8 mouse cellular contexts compared by ENCODE assay signal in genomic region chr4:132420471-132420870, GRCm38 (mm10). TPM values are rescaled to one million over a fixed set of nuclear protein-coding genes. Genes with fewer than 3 reads are reported as not detected.
DNase-seq lines count a peak whose midpoint lies in the region; ATAC-seq and TF ChIP-seq lines count a peak whose summit lies in the region.

No protein-coding gene starts in this region.

- ATAC-seq in heart, postnatal 0 days (ENCODE audit: insufficient read depth, low read depth): no peak
- ATAC-seq in hindbrain, embryonic 15.5 days (ENCODE audit: low FRiP score, low read depth): no peak
- ATAC-seq in midbrain, embryonic 14.5 days (ENCODE audit: low FRiP score, low TSS enrichment): no peak

- 69% methylated on average over 5 of the region's 5 CpGs for WGBS in heart, postnatal 0 days
- 69% methylated on average over 5 of the region's 5 CpGs for WGBS in hindbrain, embryonic 15.5 days
- 75% methylated on average over 5 of the region's 5 CpGs for WGBS in midbrain, embryonic 14.5 days

- intact Hi-C loops in heart, postnatal 36 days (cut with DNase I): loop anchor here (2.0 to 5.0 kb wide), 2 partner anchors 92 to 148 kb away; partner anchors contain the start of gene Taf12
- intact Hi-C loops in left cerebral cortex, postnatal 4 days (cut with DNase I): no loop called here

- peaks cover 23% of the 10 kb centered on the region; the same call in 1 of the 2 replicates for H3K4me1 ChIP-seq in heart, postnatal 0 days (ENCODE audit: control insufficient read depth, insufficient read depth)
- peaks cover 9% of the 10 kb centered on the region for H3K4me1 ChIP-seq in hindbrain, embryonic 15.5 days (replicated peaks)
- H3K4me1 ChIP-seq in midbrain, embryonic 14.5 days (ENCODE audit: control insufficient read depth, insufficient read depth, low read length): peaks cover 12% of the 10 kb centered on the region; the same call in 1 of the 2 replicates

- no peaks in the 10 kb centered on the region for H3K9me3 ChIP-seq in heart, postnatal 0 days (replicated peaks; ENCODE audit: control insufficient read depth, low read length)
- no peaks in the 10 kb centered on the region for H3K9me3 ChIP-seq in hindbrain, embryonic 15.5 days
- no peaks in the 10 kb centered on the region for H3K9me3 ChIP-seq in midbrain, embryonic 14.5 days (ENCODE audit: control insufficient read depth, low read length)

- peak overlapping the region; percentile 83; the same call in 1 of the 2 replicates for H3K4me3 ChIP-seq in heart, postnatal 0 days (ENCODE audit: low read depth, low read length)
- H3K4me3 ChIP-seq in hindbrain, embryonic 15.5 days: no peak overlapping the region
- H3K4me3 ChIP-seq in midbrain, embryonic 14.5 days (replicated peaks; ENCODE audit: low read depth, low read length): peak overlapping the region; percentile 91; the same call in 1 of the 2 replicates

- no peaks in the 10 kb centered on the region for H3K27me3 ChIP-seq in heart, postnatal 0 days (ENCODE audit: control insufficient read depth, insufficient read depth, low read length)
- no peaks in the 10 kb centered on the region for H3K27me3 ChIP-seq in hindbrain, embryonic 15.5 days
- H3K27me3 ChIP-seq in midbrain, embryonic 14.5 days (ENCODE audit: control insufficient read depth, insufficient read depth, low read length): no peaks in the 10 kb centered on the region

- peak overlapping the region; percentile 97; the same call in 1 of the 2 replicates for H3K27ac ChIP-seq in heart, postnatal 0 days (ENCODE audit: low read depth)
- no peak overlapping the region for H3K27ac ChIP-seq in hindbrain, embryonic 15.5 days (replicated peaks)
- no peak overlapping the region for H3K27ac ChIP-seq in midbrain, embryonic 14.5 days (replicated peaks; ENCODE audit: low read depth, low read length)

- DNase-seq in heart, postnatal 0 days (ENCODE audit: low spot score): no peak
- DNase-seq in heart, postnatal 36 days: no peak
- DNase-seq in Muller cell, postnatal 12 days (ENCODE audit: inconsistent ontology term): peak; percentile 29
- DNase-seq in midbrain, embryonic 14.5 days: no peak
- no peak for DNase-seq in adrenal gland, postnatal 25 days
- DNase-seq in B cell, adult 2 months: no peak
- no peak for DNase-seq in left cerebral cortex, postnatal 4 days

- H3K9ac ChIP-seq in heart, postnatal 0 days (replicated peaks; ENCODE audit: low read depth, low read length): 0 out of 2 replicates have a peak overlapping the region, but pooled peaks have one; percentile 86
- H3K9ac ChIP-seq in hindbrain, embryonic 15.5 days: no peak overlapping the region
- H3K9ac ChIP-seq in midbrain, embryonic 14.5 days (replicated peaks; ENCODE audit: low read length): no peak overlapping the region

- TF ChIP-seq CTCF in heart, postnatal 0 days (IDR thresholded peaks at IDR 0.05; ENCODE audit: low read depth): no peak

- H3K4me2 ChIP-seq in heart, postnatal 0 days (ENCODE audit: low read depth, low read length): peak overlapping the region; percentile 72
- peak overlapping the region; percentile 78 for H3K4me2 ChIP-seq in hindbrain, embryonic 15.5 days
- H3K4me2 ChIP-seq in midbrain, embryonic 14.5 days (ENCODE audit: low read length): peak overlapping the region; percentile 65

- no peaks in the 10 kb centered on the region for H3K36me3 ChIP-seq in heart, postnatal 0 days (replicated peaks; ENCODE audit: control insufficient read depth, insufficient read depth, low read length)
- H3K36me3 ChIP-seq in hindbrain, embryonic 15.5 days: no peaks in the 10 kb centered on the region
- no peaks in the 10 kb centered on the region for H3K36me3 ChIP-seq in midbrain, embryonic 14.5 days (ENCODE audit: control insufficient read depth, insufficient read depth, low read length)

- no peak for TF ChIP-seq EP300 in heart, postnatal 0 days (IDR thresholded peaks at IDR 0.05; ENCODE audit: low read depth)

RNA-seq across cellular contexts. Expression of gene Phactr4, which starts 1.8 kb away (rescaled TPM):
- total RNA-seq in heart, postnatal 0 days (2014; rRNA removed; ENCODE audit: low replicate concordance): 4.4 and 9.5 TPM in 2 replicates
- polyA plus RNA-seq in heart, postnatal 0 days (2015; fragmentation: Nextera tagmentation; extraction: Ambion mirVana): 9.3 and 10.0 TPM in 2 replicates
- total RNA-seq in heart, postnatal 36 days (2021): 10 to 100 TPM; 23.4 to 27.1 TPM
- 8.0 and 8.1 TPM in 2 replicates for polyA plus RNA-seq in hindbrain, embryonic 15.5 days (2015; fragmentation: Nextera tagmentation; extraction: Ambion mirVana)
- 7.4 and 11.1 TPM in 2 replicates for polyA plus RNA-seq in midbrain, embryonic 14.5 days (2014; fragmentation: Nextera tagmentation; extraction: Ambion mirVana)
- 60.0 and 69.8 TPM in 2 replicates for total RNA-seq in adrenal gland, postnatal 25 days (2021)
- 10 to 100 TPM in 1 of 2 experiments, 1 to 10 TPM in 1; 9.3 to 11.5 TPM for total RNA-seq in left cerebral cortex, postnatal 4 days (2021)

RNA-seq across cellular contexts. Expression of gene Med18, which starts 43.2 kb away (rescaled TPM):
- total RNA-seq in heart, postnatal 0 days (2014; rRNA removed; ENCODE audit: low replicate concordance): 6.6 TPM in 2 replicates
- 10.2 TPM in 2 replicates for polyA plus RNA-seq in heart, postnatal 0 days (2015; fragmentation: Nextera tagmentation; extraction: Ambion mirVana)
- 1 to 10 TPM; 3.4 to 4.3 TPM for total RNA-seq in heart, postnatal 36 days (2021)
- 14.6 and 16.1 TPM in 2 replicates for polyA plus RNA-seq in hindbrain, embryonic 15.5 days (2015; fragmentation: Nextera tagmentation; extraction: Ambion mirVana)
- polyA plus RNA-seq in midbrain, embryonic 14.5 days (2014; fragmentation: Nextera tagmentation; extraction: Ambion mirVana): 8.9 and 10.8 TPM in 2 replicates
- 9.4 and 10.7 TPM in 2 replicates for total RNA-seq in adrenal gland, postnatal 25 days (2021)
- total RNA-seq in left cerebral cortex, postnatal 4 days (2021): 10 to 100 TPM; 10.0 to 12.2 TPM
